Mouse (Mus musculus): Measurements from ENCODE around the gene Stac2.

- TF ChIP-seq CTCF (IDR thresholded peaks at IDR 0.05; ENCODE audit: borderline replicate concordance, extremely low read depth, insufficient read depth, insufficient read length): no peak
- TF ChIP-seq POLR2A (IDR thresholded peaks at IDR 0.05; ENCODE audit: borderline replicate concordance, extremely low read depth, insufficient read depth, insufficient read length, poor library complexity, severe bottlenecking): no peak
Measured at GRCm38 (mm10) chr11:97998074-97998793, 55.0 kb downstream of the Stac2 start.
